Comparison of ENCODE assay signal across 8 mouse cellular contexts in the genomic region with DNA sequence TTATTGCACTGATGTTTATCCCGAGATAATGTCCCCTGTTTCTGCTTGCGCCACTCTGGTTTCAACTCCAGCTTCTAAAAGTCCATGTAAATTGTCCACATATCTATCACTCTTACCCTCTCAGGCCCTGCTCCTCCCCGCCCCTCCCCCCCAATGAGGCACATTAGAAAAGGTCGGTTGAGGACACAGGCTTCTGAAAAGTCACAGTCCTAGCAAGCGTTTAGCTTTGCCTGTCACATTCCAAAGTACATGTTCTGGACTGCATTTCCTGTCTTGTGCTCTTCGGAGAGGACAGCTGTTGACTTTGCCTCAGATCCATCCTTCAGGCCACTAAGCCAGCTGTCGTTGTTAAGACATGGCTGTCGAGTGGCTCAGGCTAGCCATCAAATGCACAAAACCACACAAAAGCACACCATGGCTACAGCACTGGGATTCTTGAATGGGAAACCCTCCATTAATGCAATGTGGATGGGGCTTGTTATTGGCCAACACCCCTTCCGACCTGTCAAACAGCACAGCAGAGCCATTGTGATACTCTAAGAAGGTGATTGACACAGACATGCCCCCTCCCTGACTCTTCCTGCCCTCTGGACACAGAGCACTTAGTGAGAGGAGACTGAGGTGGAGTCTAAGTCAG. TPM values are rescaled to one million over a fixed set of nuclear protein-coding genes. Genes with fewer than 3 reads are reported as not detected.
DNase-seq lines count a peak whose midpoint lies in the region; ATAC-seq and TF ChIP-seq lines count a peak whose summit lies in the region.

No protein-coding gene starts in this region.

- no peak for ATAC-seq in heart, embryonic 13.5 days (ENCODE audit: extremely low read depth, insufficient number of reproducible peaks, low FRiP score, low TSS enrichment)
- ATAC-seq in midbrain, embryonic 13.5 days, result peak; percentile 38; the same call in 1 of the 2 replicates
- ATAC-seq in erythroid progenitor cell, adult 5-6 weeks (replicated peaks; ENCODE audit: low FRiP score, poor library complexity, severe bottlenecking), result no peak

- H3K9me3 ChIP-seq in heart, embryonic 13.5 days, result no peaks in the 10 kb centered on the region
- no peaks in the 10 kb centered on the region for H3K9me3 ChIP-seq in midbrain, embryonic 13.5 days

- 34% methylated on average over 9 of the region's 9 CpGs for WGBS in heart, embryonic 13.5 days
- 59% methylated on average over 9 of the region's 9 CpGs for WGBS in midbrain, embryonic 13.5 days
- WGBS in cerebellum, adult 2 months, result 49% methylated on average over 9 of the region's 9 CpGs

- H3K27me3 ChIP-seq in heart, embryonic 13.5 days (replicated peaks), result no peaks in the 10 kb centered on the region; the same call in 1 of the 2 replicates
- no peaks in the 10 kb centered on the region for H3K27me3 ChIP-seq in midbrain, embryonic 13.5 days
- no peaks in the 10 kb centered on the region; the same call in 1 of the 2 replicates for H3K27me3 ChIP-seq in cerebellum, adult 2 months (ENCODE audit: control insufficient read depth, insufficient read depth, low read length)

- H3K27ac ChIP-seq in heart, embryonic 13.5 days (replicated peaks), result no peak overlapping the region
- H3K27ac ChIP-seq in midbrain, embryonic 13.5 days, result no peak overlapping the region
- H3K27ac ChIP-seq in cerebellum, adult 2 months (ENCODE audit: insufficient read depth, low read length), result no peak overlapping the region

- H3K9ac ChIP-seq in heart, embryonic 13.5 days, result peak overlapping the region; percentile 24; the same call in 1 of the 2 replicates
- no peak overlapping the region for H3K9ac ChIP-seq in midbrain, embryonic 13.5 days (replicated peaks)

- peak overlapping the region; percentile 27 for H3K4me3 ChIP-seq in heart, embryonic 13.5 days
- no peak overlapping the region for H3K4me3 ChIP-seq in midbrain, embryonic 13.5 days (replicated peaks)
- H3K4me3 ChIP-seq in cerebellum, adult 2 months (replicated peaks; ENCODE audit: insufficient read depth, low read depth, low read length), result no peak overlapping the region

- H3K4me1 ChIP-seq in heart, embryonic 13.5 days, result peaks cover 13% of the 10 kb centered on the region
- peaks cover 15% of the 10 kb centered on the region for H3K4me1 ChIP-seq in midbrain, embryonic 13.5 days (replicated peaks)
- H3K4me1 ChIP-seq in cerebellum, adult 2 months (ENCODE audit: control insufficient read depth, insufficient read depth, low read length), result no peaks in the 10 kb centered on the region

- no peak for TF ChIP-seq POLR2A in brain, embryonic 14.5 days (IDR thresholded peaks at IDR 0.05; ENCODE audit: borderline replicate concordance, extremely low read depth, insufficient read depth, insufficient read length, poor library complexity, severe bottlenecking)
- TF ChIP-seq POLR2A in cerebellum, adult 2 months (IDR thresholded peaks at IDR 0.05; ENCODE audit: borderline replicate concordance, insufficient read depth, low read length), result no peak

- peak overlapping the region; percentile 59 for H3K4me2 ChIP-seq in heart, embryonic 13.5 days
- H3K4me2 ChIP-seq in midbrain, embryonic 13.5 days (replicated peaks), result peak overlapping the region; percentile 27

- no peak for TF ChIP-seq CTCF in brain, embryonic 14.5 days (IDR thresholded peaks at IDR 0.05; ENCODE audit: borderline replicate concordance, extremely low read depth, insufficient read depth, insufficient read length)
- TF ChIP-seq CTCF in cerebellum, adult 2 months (IDR thresholded peaks at IDR 0.05; ENCODE audit: borderline replicate concordance, insufficient read depth, low read depth, low read length), result no peak

- no peaks in the 10 kb centered on the region for H3K36me3 ChIP-seq in heart, embryonic 13.5 days
- H3K36me3 ChIP-seq in midbrain, embryonic 13.5 days, result no peaks in the 10 kb centered on the region

- peak; percentile 7 for DNase-seq in brain, embryonic 14.5 days (ENCODE audit: low read depth)
- peak; percentile 15 to 51 for DNase-seq in kidney, postnatal 25 days
- no peak for DNase-seq in frontal cortex, postnatal 25 days (ENCODE audit: low spot score in 2 of 2)
- no peak for DNase-seq in right cerebral cortex, adult 18-20 months
- DNase-seq in cerebellum, adult 2 months, result no peak

RNA-seq across cellular contexts. Expression of gene Rtp1, which starts 12.2 kb away (rescaled TPM):
- 0.10 TPM in 2 replicates for polyA plus RNA-seq in brain, embryonic 14.5 days (2012; rRNA removed)
- not detected in 2 replicates for polyA plus RNA-seq in heart, embryonic 13.5 days (2015; fragmentation: Nextera tagmentation; extraction: Ambion mirVana)
- 0.08 and 0.14 TPM in 2 replicates for polyA plus RNA-seq in midbrain, embryonic 13.5 days (2015; fragmentation: Nextera tagmentation; extraction: Ambion mirVana)
- total RNA-seq in erythroid progenitor cell, adult 5-6 weeks (2015; ENCODE audit: low replicate concordance), result not detected in 2 replicates
- total RNA-seq in erythroid progenitor cell, adult 5-6 weeks (2017; ENCODE audit: low replicate concordance), result not detected in 2 replicates
- 0.56 and 0.81 TPM in 2 replicates for polyA plus RNA-seq in cerebellum, adult 2 months (2012; rRNA removed)

Comparison
In these comparisons a context has a peak if more than half of its experiments do, and no peak if none do; other contexts are left out.
1. DNase-seq: peak in brain, embryonic 14.5 days (single experiment) and kidney, postnatal 25 days (2 of 2); none in frontal cortex, postnatal 25 days (0 of 2), right cerebral cortex, adult 18-20 months (single experiment) and cerebellum, adult 2 months (0 of 2).